Mouse (Mus musculus) heart, postnatal 14 days (tissue): Measurements from ENCODE around the gene Atm. TPM values are rescaled to one million over a fixed set of nuclear protein-coding genes. Genes with fewer than 3 reads are reported as not detected.

Experiments
- DNase-seq, 2 experiments: peaks; one replicate each; pipeline ENCODE4 v3.0.0; 2021 to 2022
- intact Hi-C: fragments of 180-260 bp; cut with DNase I; formaldehyde crosslinking; loops from one replicate; pipeline ENCODE4 v1.15.1; 2025
- long read RNA-seq, 2 experiments: library from polyadenylated mRNA; stranded (forward); transcript quantifications; one replicate each; pipeline ENCODE4 v2.0.0; 2021
- total RNA-seq, 2 experiments: library from RNA; stranded (reverse); gene quantifications; 2 replicates each; pipeline ENCODE4 v1.2.3; 2021

Gene Atm
- 10 to 100 TPM in 1 of 2 experiments, 1 to 10 TPM in 1; 9.6 to 10.3 TPM for total RNA-seq
- long read RNA-seq, experiment 1, partial matches to known transcripts: 1 of 2 reads
- long read RNA-seq, experiment 1, other reads (novel, unspliced or antisense): 1 of 2 reads
- long read RNA-seq, experiment 2: 0 reads

DNA sequence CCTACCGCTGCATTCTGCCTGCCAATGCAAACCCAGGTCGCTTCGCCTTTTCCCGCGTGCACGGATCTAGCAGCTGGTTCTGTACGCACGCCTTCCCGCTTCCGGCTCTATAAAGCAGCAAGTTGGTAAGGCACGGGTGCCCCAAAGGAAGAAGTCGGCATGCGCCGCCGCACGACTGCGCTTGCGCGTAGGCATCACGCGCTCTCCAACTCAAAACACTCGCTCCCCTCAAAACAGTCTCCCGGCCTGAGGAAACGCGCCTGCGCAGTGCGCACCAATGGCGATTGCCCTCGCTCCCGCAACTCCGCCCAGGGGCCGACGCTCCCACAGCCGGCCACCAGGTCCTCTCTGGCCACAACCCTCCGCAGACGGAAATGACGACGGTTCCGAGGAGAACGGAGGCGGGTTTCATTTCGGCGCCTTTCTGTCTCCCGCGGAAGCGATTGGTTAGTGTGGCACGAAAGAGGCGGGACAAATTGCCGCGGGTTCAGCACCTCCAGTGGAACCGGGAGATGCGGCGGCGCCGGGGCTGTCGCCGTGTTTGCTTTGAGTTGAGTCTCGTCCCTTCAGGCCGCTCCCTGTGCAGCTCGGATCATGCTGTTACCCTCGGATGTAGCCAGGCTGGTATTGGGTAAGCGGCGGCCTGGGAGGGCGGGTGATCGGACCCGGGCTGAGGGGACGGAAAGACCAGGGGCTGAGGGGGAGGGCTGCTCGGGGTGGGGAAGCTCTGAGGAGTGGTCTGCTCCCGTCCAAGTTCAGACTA, at the start of gene Atm, which contains the start of gene Npat:
Gene Atm (minus strand): TSS at position 183 of the 763 bp plus-strand sequence.
Gene Npat (plus strand): TSS at position 490 of the 763 bp plus-strand sequence.
- peak; percentile 99 to 100 for DNase-seq
- intact Hi-C loops: loop anchor here (5.0 kb wide), 2 partner anchors 144 to 289 kb away; partner anchors contain the start of gene Ddx10

- intact Hi-C loops: loop anchor here (5.0 kb wide), 1 partner anchor 40 kb away; no protein-coding TSS in a partner anchor
- DNase-seq: no peak
Observed at GRCm38 (mm10) chr9:53581870-53582269, 45.3 kb upstream of the Atm start.

DNA sequence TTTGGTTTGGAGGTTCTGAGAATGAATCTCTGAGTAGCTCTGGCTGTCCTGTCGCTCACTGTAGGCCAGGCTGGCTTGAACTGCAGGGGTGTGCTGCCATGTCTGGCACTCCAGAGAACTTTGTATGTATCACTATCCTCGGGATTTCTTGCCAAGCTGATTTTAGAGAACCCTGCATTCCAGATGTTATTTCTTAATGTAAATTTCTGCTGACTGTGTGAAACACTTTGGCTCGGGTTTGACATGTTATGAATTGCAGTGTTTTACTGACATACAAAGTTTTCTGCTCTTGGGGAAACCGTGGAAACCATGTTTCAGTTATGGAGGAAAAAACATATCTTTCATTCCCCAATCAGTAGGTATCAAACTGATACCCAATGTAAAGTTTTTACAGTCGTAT, 39.2 kb upstream of the Atm start:
- intact Hi-C loops: no loop called here
- DNase-seq: no peak

GRCm38 (mm10) chr9:53572516-53573307, 36.2 kb upstream of the Atm start:
- DNase-seq: peak in 1 of 2 experiments; percentile 31
- intact Hi-C loops: no loop called here

DNA sequence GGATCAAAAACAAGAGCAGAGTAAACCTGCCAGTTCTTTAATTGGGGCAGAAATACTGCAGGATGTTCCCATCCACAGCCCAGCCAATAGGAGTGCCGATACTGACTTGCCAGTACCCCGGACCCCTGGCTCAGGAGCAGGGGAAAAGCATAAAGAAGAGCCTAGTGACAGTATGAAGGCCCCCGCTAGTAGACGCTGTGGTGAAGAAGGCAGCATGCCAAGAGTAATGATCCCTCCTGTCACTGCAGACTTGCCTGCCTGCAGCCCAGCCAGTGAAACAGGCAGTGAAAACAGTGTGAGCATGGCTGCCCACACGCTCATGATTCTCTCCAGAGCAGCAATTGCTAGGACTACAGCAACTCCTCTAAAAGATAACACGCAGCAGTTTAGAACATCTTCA, 34.1 kb upstream of the Atm start:
- intact Hi-C loops: no loop called here
- DNase-seq: no peak

- DNase-seq: no peak
Observed at GRCm38 (mm10) chr9:53537336-53537965, 911 bp upstream of the Atm start.

GRCm38 (mm10) chr9:53535416-53536320, 872 bp downstream of the Atm start:
- DNase-seq: peak in 1 of 2 experiments; percentile 5
- intact Hi-C loops: loop anchor here (5.0 kb wide), 2 partner anchors 143 to 288 kb away; partner anchors contain the start of gene Ddx10

More at GRCm38 (mm10) chr9:53537336-53537965, 911 bp upstream of the Atm start:
- intact Hi-C loops: loop anchor here (5.0 kb wide), 2 partner anchors 145 to 290 kb away; partner anchors contain the start of gene Ddx10

GRCm38 (mm10) chr9:53517373-53518009, 19.0 kb downstream of the Atm start:
- no peak for DNase-seq
- intact Hi-C loops: no loop called here

DNA sequence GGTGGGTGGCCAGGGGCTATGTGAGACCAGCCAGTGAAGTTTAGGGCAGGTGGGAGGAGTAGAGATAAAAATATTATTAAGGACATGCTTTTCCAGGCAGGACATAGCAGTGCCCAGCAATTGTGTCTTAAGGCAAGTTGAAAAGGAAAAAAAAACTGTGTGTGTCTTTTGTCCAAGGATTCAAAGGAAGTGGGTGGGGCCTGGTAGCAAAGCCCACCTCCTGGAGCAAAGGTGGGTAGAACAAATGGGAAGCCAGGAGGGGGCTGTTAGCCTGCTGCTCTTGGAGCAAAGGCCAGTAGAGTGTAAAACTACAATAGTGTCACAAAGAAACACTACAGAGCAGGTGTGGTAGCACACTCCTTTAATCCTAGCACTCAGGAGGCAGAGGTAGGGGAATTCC, 22.4 kb downstream of the Atm start:
- DNase-seq: no peak
- intact Hi-C loops: no loop called here

GRCm38 (mm10) chr9:53508053-53508452, 28.5 kb downstream of the Atm start:
- intact Hi-C loops: no loop called here
- DNase-seq: peak in 1 of 2 experiments; percentile 3

DNA sequence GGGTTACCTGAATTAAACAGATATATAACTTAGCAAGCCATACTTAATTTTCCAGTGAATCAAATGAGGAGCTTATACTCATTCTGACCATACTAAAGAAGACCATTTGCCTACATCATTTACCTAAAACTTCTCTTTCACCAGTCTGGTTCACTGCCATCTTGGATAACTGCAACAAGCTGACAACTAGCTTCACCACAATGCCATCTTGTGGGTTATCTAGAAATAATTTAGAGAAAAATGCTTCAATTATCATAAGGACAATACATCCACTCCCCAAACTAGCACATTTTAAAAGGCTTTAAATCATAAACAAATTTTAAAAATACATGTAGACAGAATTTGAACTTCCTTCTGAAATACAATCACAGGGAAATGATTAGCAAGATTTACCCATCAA, 50.7 kb downstream of the Atm start:
- intact Hi-C loops: no loop called here
- DNase-seq: no peak

DNA sequence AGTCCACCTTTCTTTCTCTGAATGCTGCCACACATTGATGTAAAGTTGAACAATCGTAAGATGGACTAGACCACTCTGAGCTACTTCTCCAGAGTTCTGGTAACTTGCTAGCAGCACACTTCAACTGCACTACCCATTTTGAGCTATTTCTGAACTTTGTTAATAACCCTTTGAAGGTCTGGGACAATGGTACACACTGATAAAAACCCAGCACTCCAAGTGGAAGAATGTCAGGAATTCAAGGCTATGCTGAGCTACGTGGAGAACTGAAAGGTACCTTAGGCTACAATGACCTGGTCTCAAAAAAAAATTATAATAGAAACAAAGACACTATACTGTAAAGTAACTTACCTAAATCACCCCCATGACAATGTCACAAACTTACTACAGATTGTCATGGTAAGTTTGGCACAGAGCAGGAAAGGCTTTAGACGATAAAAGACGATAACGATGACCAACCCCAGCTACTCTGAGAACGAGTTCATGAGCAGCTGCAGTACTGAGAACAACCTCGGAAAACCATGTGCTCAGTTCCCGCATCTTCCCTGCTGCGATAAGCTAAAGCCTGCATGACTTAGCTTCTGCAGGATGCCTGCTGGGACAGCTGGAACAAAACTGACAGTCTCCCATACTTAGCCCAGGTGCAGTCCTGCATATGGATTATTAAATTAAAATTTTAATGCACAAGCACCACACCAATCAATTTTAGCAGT, 63.6 kb downstream of the Atm start:
- no peak for DNase-seq
- intact Hi-C loops: no loop called here

- intact Hi-C loops: no loop called here
- DNase-seq: no peak
Observed at GRCm38 (mm10) chr9:53452038-53452437, 84.5 kb downstream of the Atm start.

GRCm38 (mm10) chr9:53450609-53451008, 85.9 kb downstream of the Atm start:
- DNase-seq: no peak
- intact Hi-C loops: no loop called here

DNA sequence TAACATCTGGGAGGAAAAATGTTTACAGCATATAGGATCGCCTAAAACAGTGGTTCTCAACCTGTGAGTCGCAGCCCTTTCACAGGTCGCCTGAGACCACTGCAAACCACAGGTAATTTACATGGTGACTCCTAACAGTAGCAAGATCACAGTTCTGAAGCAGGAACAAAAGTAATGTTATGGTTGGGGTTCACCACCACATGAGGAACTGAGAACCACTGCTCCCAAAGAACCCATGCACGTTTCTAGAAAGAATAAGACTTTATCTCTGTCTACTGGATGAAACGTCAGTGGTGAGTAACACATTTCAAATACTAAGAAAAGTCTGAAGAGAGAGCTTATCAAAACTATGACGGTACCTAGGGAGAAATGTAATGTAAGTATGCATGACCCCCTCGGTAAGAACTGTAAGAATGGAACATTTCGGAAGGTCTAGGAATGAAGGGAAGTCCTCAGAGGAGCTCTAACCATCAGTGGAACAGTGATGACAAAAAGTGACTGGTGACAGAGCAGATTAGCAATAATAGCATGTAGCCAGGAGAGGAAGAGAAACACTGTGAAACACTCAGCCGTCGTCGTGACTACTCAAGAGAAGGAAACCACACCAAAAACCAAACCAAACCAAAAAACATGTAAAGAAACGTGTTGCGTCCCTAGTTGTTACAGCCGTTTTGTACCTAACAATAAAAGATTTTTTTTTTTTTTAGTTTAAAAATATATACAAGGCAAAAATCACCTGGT, 100.5 kb downstream of the Atm start:
- DNase-seq: no peak
- intact Hi-C loops: no loop called here

- intact Hi-C loops: no loop called here
- DNase-seq: no peak
Observed at GRCm38 (mm10) chr9:53427638-53428037, 108.9 kb downstream of the Atm start.

DNA sequence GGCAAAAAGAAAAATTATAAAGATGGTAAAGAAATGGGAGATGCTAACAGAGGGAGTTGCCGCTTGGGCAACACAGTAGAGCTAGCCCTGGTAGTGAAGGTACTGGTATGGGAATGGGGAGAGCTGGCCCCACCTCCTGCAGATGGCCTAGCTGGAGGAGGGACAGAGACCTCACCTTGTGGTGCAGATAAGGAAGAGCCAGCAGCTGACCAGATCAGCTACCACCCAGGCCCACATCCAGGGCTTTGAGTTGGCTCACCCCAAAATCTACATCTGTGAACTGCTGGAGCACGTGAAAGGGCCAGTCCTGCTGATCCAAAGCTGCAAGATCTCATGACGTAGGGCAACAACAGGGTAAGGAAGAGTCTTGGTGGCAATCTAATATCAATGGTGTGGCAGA, 109.8 kb downstream of the Atm start:
- DNase-seq: no peak
- intact Hi-C loops: no loop called here
